Mouse (Mus musculus) liver, adult 2 months (tissue): ENCODE results near the gene Zdhhc9. TPM values are rescaled to one million over a fixed set of nuclear protein-coding genes. Genes with fewer than 3 reads are reported as not detected.

Experiments used
- DNase-seq: peaks from one replicate; pipeline ENCODE4 v3.0.0-alpha.2; 2011; ENCODE audit warnings: low read depth, low spot score; ENCODE audit errors: extremely low read depth
- H3K27ac ChIP-seq: fragments of 200-500 bp; replicated peaks from 2 replicates; pipeline ENCODE4 v1.5.1; 2012; ENCODE audit warnings: low read depth, mild to moderate bottlenecking, control low read depth, inconsistent platforms, low read length; ENCODE audit not compliant: insufficient read depth
- H3K27me3 ChIP-seq: fragments of 200-500 bp; 2 replicates; pipeline ENCODE4 v1.6.1; 2012; ENCODE audit warnings: mild to moderate bottlenecking, moderate library complexity, low read length, inconsistent platforms; ENCODE audit not compliant: control insufficient read depth, insufficient read depth
- H3K36me3 ChIP-seq: fragments of 200-500 bp; 2 replicates; pipeline ENCODE4 v1.6.1; 2012; ENCODE audit warnings: low read length, inconsistent platforms; ENCODE audit not compliant: control insufficient read depth, insufficient read depth
- H3K4me1 ChIP-seq: fragments of 200-500 bp; 2 replicates; pipeline ENCODE4 v1.6.1; 2011; ENCODE audit warnings: low read length; ENCODE audit not compliant: control insufficient read depth, insufficient read depth
- H3K4me3 ChIP-seq: fragments of 200-500 bp; 2 replicates; pipeline ENCODE4 v1.5.1; 2011; ENCODE audit warnings: low read depth, mild to moderate bottlenecking, control low read depth, low read length, moderate library complexity; ENCODE audit not compliant: insufficient read depth
- H3K79me2 ChIP-seq: fragments of 200-500 bp; 2 replicates; pipeline ENCODE4 v1.6.1; 2012; ENCODE audit warnings: inconsistent platforms, mild to moderate bottlenecking, low read length, moderate library complexity; ENCODE audit not compliant: control insufficient read depth, insufficient read depth
- H3K9ac ChIP-seq: fragments of 200-500 bp; 2 replicates; pipeline ENCODE4 v1.6.1; 2012; ENCODE audit warnings: low read depth, mild to moderate bottlenecking, control low read depth, inconsistent platforms, low read length
- CTCF ChIP-seq: fragments of 200-500 bp; IDR thresholded peaks from 2 replicates; pipeline ENCODE4 v1.5.1; 2011; ENCODE audit warnings: low read depth, low read length, control low read depth
- POLR2A ChIP-seq: fragments of 200-500 bp; IDR thresholded peaks from 2 replicates; pipeline ENCODE4 v1.6.1; 2011; ENCODE audit warnings: low read length, control low read depth; ENCODE audit not compliant: insufficient read depth; ENCODE audit errors: extremely low read depth
- WGBS: fragments of 180-500 bp; shearing (Covaris S2); methylation state at CpG from one replicate; pipeline ENCODE4 v1.1.7; 2018; 5-methylcytosine and 5-hydroxymethylcytosine counted together
- polyA plus RNA-seq: library from polyadenylated mRNA; depleted of rRNA; stranded (reverse); fragments of >200 nt; gene quantifications from 2 replicates; pipeline ENCODE4 v1.2.3, GENCODE M21; 2012
- total RNA-seq: library from RNA; depleted of rRNA; stranded (reverse); fragments of >200 nt; gene quantifications from 2 replicates; pipeline ENCODE4 v1.2.3, GENCODE M21; 2014

Zdhhc9 gene
- total and polyA plus RNA-seq, 2 experiments: 36.2 to 71.8 TPM

- Histone ChIP-seq H3K36me3 (peaks cover 10% of the 10 kb centered on the region), H3K27ac (no peak overlapping the region), H3K27me3 (no peaks in the 10 kb centered on the region), H3K4me1 (no peaks in the 10 kb centered on the region), H3K9ac (no peak overlapping the region), H3K79me2 (no peaks in the 10 kb centered on the region), H3K4me3 (no peak overlapping the region)
- no peak for DNase-seq
- 82% methylated on average over 1 of the region's 1 CpGs for WGBS
- no peak for TF ChIP-seq POLR2A
These were observed 38.8 kb downstream of the Zdhhc9 start for GRCm38 (mm10) chrX:48169892-48170291.

GRCm38 (mm10) chrX:48158229-48158919 lies 50.3 kb downstream of the Zdhhc9 start:
- Histone ChIP-seq H3K79me2 (no peaks in the 10 kb centered on the region), H3K36me3 (no peaks in the 10 kb centered on the region), H3K9ac (no peak overlapping the region), H3K27me3 (no peaks in the 10 kb centered on the region), H3K4me1 (no peaks in the 10 kb centered on the region), H3K27ac (no peak overlapping the region), H3K4me3 (no peak overlapping the region)
- 77% methylated on average over 11 of the region's 11 CpGs for WGBS
- DNase-seq: no peak
- TF ChIP-seq POLR2A (no peak), CTCF (no peak)

GRCm38 (mm10) chrX:48157396-48157795 lies 51.3 kb downstream of the Zdhhc9 start:
- no peak overlapping the region for H3K9ac ChIP-seq
- no peak for DNase-seq
- no peaks in the 10 kb centered on the region for H3K79me2 ChIP-seq
- 44% methylated on average over 8 of the region's 8 CpGs for WGBS
- TF ChIP-seq POLR2A (no peak), CTCF (no peak)
- no peak overlapping the region for H3K4me3 ChIP-seq
- no peaks in the 10 kb centered on the region for H3K36me3 ChIP-seq
- no peaks in the 10 kb centered on the region for H3K27me3 ChIP-seq
- H3K27ac ChIP-seq: no peak overlapping the region
- no peaks in the 10 kb centered on the region; the same call in 1 of the 2 replicates for H3K4me1 ChIP-seq

- Histone ChIP-seq H3K36me3 (no peaks in the 10 kb centered on the region), H3K79me2 (no peaks in the 10 kb centered on the region), H3K27ac (no peak overlapping the region), H3K4me3 (no peak overlapping the region), H3K9ac (no peak overlapping the region), H3K4me1 (no peaks in the 10 kb centered on the region; the same call in 1 of the 2 replicates), H3K27me3 (no peaks in the 10 kb centered on the region)
- 92% methylated on average over 6 of the region's 6 CpGs for WGBS
- TF ChIP-seq POLR2A: no peak
- no peak for TF ChIP-seq CTCF
- no peak for DNase-seq
These were observed 53.2 kb downstream of the Zdhhc9 start for GRCm38 (mm10) chrX:48155489-48155888.

- Histone ChIP-seq H3K36me3 (no peaks in the 10 kb centered on the region), H3K9ac (no peak overlapping the region), H3K27ac (no peak overlapping the region), H3K4me1 (no peaks in the 10 kb centered on the region; the same call in 1 of the 2 replicates), H3K4me3 (no peak overlapping the region), H3K79me2 (no peaks in the 10 kb centered on the region), H3K27me3 (no peaks in the 10 kb centered on the region)
- no peak for DNase-seq
- no peak for TF ChIP-seq POLR2A
- no peak for TF ChIP-seq CTCF
- 75% methylated on average over 2 of the region's 2 CpGs for WGBS
These were observed 54.7 kb downstream of the Zdhhc9 start for GRCm38 (mm10) chrX:48153949-48154348.

- no peak overlapping the region for H3K27ac ChIP-seq
- H3K27me3 ChIP-seq: no peaks in the 10 kb centered on the region
- H3K36me3 ChIP-seq: no peaks in the 10 kb centered on the region
- no peak overlapping the region for H3K9ac ChIP-seq
- no peaks in the 10 kb centered on the region; the same call in 1 of the 2 replicates for H3K4me1 ChIP-seq
- 68% methylated on average over 2 of the region's 2 CpGs for WGBS
- H3K79me2 ChIP-seq: no peaks in the 10 kb centered on the region
- H3K4me3 ChIP-seq: no peak overlapping the region
- DNase-seq: no peak
- TF ChIP-seq POLR2A (no peak), CTCF (no peak)
These were observed 55.3 kb downstream of the Zdhhc9 start for GRCm38 (mm10) chrX:48153414-48153813.
